Mouse (Mus musculus): Measurements from ENCODE around the gene Camkv. TPM values are rescaled to one million over a fixed set of nuclear protein-coding genes. Genes with fewer than 3 reads are reported as not detected.

Camkv gene
- polyA plus RNA-seq, 1 experiment from 2014 or later = 0.46 TPM

DNA sequence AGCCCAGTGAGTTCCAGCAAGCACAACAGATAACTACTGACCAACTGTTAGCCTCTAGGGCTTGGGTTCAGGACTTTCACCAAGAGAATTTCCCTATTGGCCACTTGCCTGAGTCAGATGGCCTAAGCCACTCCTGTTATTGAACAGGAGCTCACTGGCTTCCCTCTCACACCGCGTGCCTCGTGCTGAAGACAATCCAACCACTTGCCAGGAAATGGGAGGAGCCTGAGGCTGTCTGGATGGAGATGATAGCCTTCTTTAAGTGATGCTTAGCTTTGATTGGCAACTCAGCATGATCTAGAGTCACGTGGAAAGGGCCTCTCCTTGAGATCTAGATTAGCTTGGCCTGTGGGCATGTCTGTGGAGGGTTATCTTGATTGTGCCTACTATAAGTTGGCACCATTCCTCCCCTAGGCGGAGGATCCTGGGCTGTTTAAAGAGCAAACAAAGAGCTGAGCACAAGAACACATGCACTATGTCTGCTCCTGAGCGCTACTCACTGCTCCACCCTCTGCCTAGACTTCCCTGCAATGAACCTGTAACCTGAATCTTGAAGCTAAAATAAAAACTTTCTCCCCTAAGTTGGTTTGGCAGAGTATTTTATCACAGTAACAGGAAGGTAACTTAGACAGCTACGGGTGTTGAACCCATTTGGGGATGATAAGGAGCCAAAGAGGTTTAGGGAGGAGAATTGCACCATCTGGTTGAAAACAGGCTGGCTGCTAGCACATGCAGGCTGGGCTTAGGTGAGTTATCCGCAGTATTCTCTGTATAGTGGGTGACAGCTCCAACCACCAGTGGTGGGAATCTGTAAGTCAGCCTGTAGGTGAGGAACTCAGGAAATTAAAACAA is 36.4 kb downstream of the Camkv start:
- Histone ChIP-seq H3K4me3 (ENCODE audit: low read depth, low read length) (no peak overlapping the region), H3K9ac (ENCODE audit: low read depth, low read length) (no peak overlapping the region), H3K4me2 (0 out of 2 replicates have a peak overlapping the region, but pooled peaks have one; percentile 3), H3K4me1 (ENCODE audit: control insufficient read depth, insufficient read depth, low read length) (peaks cover 38% of the 10 kb centered on the region), H3K27me3 (ENCODE audit: control insufficient read depth, insufficient read depth, low read length) (no peaks in the 10 kb centered on the region), H3K27ac (ENCODE audit: low read depth, low read length) (peak overlapping the region; percentile 97), H3K9me3 (replicated peaks; ENCODE audit: control insufficient read depth, low read length) (no peaks in the 10 kb centered on the region), H3K36me3 (ENCODE audit: control insufficient read depth, insufficient read depth, low read length) (peaks cover 9% of the 10 kb centered on the region)
- 49% methylated on average over 8 of the region's 8 CpGs for WGBS (ENCODE audit: insufficient replicate concordance)
- peak; percentile 82 for ATAC-seq (replicated peaks; ENCODE audit: insufficient number of reproducible peaks, low FRiP score, low TSS enrichment)

DNA sequence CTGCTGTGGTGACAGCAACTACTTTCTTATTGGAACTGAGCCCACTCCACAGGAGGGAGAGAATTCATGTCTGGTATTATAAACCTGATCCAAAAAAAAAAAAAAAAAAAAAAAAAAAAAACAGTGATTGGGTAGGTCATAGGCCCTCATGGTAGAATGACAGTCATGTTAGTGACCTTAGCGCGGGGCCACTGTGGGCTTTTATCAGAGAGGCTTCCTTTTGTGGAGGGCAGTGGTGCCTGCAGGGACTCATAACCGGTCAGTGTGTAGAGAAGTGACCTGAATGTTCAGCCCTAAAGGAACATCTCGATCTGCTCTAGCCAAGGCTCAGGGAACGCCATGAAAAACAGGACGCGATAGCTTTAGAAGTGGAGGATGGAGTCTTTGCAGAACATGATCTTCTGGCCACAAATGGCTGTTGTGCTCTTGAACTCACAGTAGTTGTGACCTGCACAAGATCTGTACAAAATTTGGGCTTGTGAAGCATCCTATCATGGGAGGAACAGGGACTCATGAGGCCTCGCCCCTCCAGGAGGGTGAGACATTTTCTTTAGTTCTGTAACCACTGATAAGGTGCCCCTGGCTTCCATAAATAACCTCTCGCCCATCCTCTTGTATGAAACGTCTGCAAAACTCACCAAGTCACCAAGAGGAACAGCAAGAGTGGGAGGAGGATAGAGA is 39.2 kb downstream of the Camkv start:
- 41% methylated on average over 10 of the region's 10 CpGs for WGBS (ENCODE audit: insufficient replicate concordance)
- H3K4me1 ChIP-seq (ENCODE audit: control insufficient read depth, insufficient read depth, low read length) = peaks cover 47% of the 10 kb centered on the region
- ATAC-seq (replicated peaks; ENCODE audit: insufficient number of reproducible peaks, low FRiP score, low TSS enrichment) = no peak; the same call in 1 of the 2 replicates
- H3K4me2 ChIP-seq = peak overlapping the region; percentile 73
- H3K9ac ChIP-seq (ENCODE audit: low read depth, low read length) = peak overlapping the region; percentile 48
- H3K9me3 ChIP-seq (replicated peaks; ENCODE audit: control insufficient read depth, low read length) = no peaks in the 10 kb centered on the region
- no peak overlapping the region for H3K4me3 ChIP-seq (ENCODE audit: low read depth, low read length)
- peaks cover 7% of the 10 kb centered on the region for H3K36me3 ChIP-seq (ENCODE audit: control insufficient read depth, insufficient read depth, low read length)
- no peaks in the 10 kb centered on the region for H3K27me3 ChIP-seq (ENCODE audit: control insufficient read depth, insufficient read depth, low read length)
- H3K27ac ChIP-seq (ENCODE audit: low read depth, low read length) = peak overlapping the region; percentile 97

DNA sequence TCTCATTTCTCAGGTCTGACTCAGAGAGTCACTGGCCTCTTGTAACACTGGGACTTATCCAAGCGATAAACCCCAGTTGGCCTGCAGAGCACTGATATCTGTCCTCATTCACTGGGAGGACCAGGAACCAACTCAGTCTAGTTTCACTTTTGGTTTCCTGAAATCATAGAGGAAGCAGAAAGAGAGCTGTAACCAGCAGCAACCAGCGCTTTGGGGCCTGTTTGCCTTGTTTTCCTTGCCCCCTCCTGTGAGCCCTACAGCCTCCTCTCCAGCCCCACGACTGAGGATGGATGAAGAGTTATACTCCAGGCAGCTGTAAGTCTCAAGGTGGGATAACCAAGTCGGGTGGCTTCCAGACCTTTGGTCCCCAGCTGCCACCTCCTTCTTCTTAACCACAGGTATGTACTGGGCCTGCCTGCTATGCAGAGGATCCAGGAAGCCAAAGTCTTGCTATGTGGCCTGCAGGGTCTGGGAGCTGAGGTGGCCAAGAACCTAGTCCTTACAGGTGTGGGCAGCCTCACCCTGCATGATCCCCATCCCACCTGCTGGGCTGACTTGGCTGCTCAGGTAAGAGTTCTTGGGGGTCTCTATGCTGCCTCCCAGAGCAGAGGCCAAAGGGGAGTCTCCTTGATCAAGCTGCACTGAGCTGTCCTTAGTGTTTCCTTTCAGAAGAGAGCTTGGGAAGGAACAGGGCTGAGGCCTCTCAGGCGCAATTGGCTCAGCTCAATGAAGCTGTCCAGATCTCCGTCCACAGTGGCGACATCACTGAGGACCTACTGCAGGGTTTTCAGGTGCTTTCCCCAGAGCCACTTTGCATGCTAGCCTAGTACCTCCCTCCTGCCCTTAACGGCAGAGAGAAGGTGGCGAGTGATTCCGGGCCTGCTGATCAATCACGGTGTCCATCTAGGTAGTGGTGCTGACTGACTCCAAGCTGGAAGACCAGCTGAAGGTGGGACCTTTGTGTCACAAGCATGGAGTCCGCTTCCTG is 40.2 kb downstream of the Camkv start, which contains the start of gene Uba7:
Uba7 (plus strand) TSS at position 107 of the 988 bp plus-strand sequence.
- H3K4me3 ChIP-seq (ENCODE audit: low read depth, low read length) = peak within 1 kb of the TSS; percentile 47
- H3K9me3 ChIP-seq (replicated peaks; ENCODE audit: control insufficient read depth, low read length) = no peaks in the 10 kb centered on the region
- peaks cover 9% of the 10 kb centered on the region for H3K36me3 ChIP-seq (ENCODE audit: control insufficient read depth, insufficient read depth, low read length)
- peak within 1 kb of the TSS; percentile 97 for H3K27ac ChIP-seq (ENCODE audit: low read depth, low read length)
- 44% methylated on average over 12 of the region's 12 CpGs for WGBS (ENCODE audit: insufficient replicate concordance)
- peak; percentile 72 for ATAC-seq (replicated peaks; ENCODE audit: insufficient number of reproducible peaks, low FRiP score, low TSS enrichment)
- peaks cover 57% of the 10 kb centered on the region for H3K4me1 ChIP-seq (ENCODE audit: control insufficient read depth, insufficient read depth, low read length)
- no peaks in the 10 kb centered on the region for H3K27me3 ChIP-seq (ENCODE audit: control insufficient read depth, insufficient read depth, low read length)
- H3K4me2 ChIP-seq = peak within 1 kb of the TSS; percentile 73
- peak within 1 kb of the TSS; percentile 77 for H3K9ac ChIP-seq (ENCODE audit: low read depth, low read length)

DNA sequence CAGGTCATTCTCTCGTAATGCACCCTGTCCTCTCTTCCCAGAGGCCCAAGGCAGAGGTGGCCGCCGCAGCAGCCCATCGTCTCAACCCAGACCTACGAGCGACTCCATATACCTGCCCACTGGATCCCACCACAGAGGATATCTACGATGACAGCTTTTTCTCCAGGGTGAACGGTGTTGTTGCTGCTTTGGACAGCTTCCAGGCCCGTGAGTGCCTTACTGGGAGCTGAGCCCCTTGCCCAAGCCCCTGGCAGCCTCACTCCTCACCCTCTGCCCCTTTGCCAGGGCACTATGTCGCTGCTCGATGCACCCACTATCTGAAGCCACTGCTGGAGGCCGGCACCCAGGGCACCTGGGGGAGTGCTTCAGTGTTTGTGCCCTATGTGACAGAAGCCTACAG is 43.3 kb downstream of the Camkv start:
- no peak overlapping the region for H3K9ac ChIP-seq (ENCODE audit: low read depth, low read length)
- no peak for ATAC-seq (replicated peaks; ENCODE audit: insufficient number of reproducible peaks, low FRiP score, low TSS enrichment)
- WGBS (ENCODE audit: insufficient replicate concordance) = 85% methylated on average over 12 of the region's 12 CpGs
- no peak overlapping the region for H3K4me3 ChIP-seq (ENCODE audit: low read depth, low read length)
- H3K27me3 ChIP-seq (ENCODE audit: control insufficient read depth, insufficient read depth, low read length) = no peaks in the 10 kb centered on the region
- no peaks in the 10 kb centered on the region for H3K9me3 ChIP-seq (replicated peaks; ENCODE audit: control insufficient read depth, low read length)
- H3K27ac ChIP-seq (ENCODE audit: low read depth, low read length) = no peak overlapping the region
- no peak overlapping the region for H3K4me2 ChIP-seq
- H3K36me3 ChIP-seq (ENCODE audit: control insufficient read depth, insufficient read depth, low read length) = peaks cover 7% of the 10 kb centered on the region; the same call in 1 of the 2 replicates
- peaks cover 73% of the 10 kb centered on the region for H3K4me1 ChIP-seq (ENCODE audit: control insufficient read depth, insufficient read depth, low read length)

DNA sequence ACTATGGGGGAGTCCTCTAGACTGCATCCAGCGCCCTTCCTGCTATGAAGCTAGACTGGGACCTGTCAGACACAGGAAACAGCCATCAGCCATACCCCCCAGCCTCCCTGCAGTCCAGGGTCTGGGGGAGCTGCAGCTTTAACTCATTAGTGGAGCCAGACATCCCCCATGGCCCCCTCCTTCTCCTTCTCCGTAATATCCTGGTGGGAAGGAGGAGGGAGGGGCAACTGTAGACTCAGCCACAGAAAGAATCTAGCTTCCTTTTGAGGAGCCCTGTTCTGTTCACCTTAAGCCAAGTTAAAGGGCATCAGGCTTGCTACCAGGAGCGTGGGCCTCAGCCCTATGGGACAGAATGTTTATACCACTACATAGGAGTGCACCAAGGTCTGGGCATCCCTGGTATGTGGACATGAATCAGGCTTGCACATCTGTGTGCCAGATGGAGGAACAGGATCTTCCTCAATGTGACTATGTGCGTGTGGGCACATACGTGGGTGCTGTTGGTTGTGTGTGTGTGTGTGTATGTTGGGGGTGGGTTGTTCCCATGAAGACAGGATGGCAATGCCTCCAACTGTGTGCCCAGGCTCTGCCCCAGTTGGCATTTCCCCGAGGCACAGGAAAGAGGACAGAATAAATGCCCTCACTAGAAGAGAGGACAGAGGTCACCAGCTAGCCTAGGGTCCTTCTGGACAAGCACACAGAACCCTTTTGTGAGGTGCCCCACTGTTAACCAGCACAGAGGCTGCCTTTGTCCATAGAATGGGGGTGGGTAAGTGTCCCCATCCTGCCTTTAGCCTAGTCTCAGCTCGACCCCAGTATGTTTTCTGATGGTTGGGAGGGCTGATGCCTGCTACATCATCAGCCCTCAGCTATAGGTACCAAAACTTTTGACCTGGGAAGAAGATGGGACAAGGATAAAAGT is 46.5 kb downstream of the Camkv start:
- Histone ChIP-seq H3K4me1 (ENCODE audit: control insufficient read depth, insufficient read depth, low read length) (peaks cover 69% of the 10 kb centered on the region), H3K4me3 (ENCODE audit: low read depth, low read length) (peak overlapping the region; percentile 59), H3K9ac (ENCODE audit: low read depth, low read length) (peak overlapping the region; percentile 86), H3K27me3 (ENCODE audit: control insufficient read depth, insufficient read depth, low read length) (no peaks in the 10 kb centered on the region), H3K4me2 (peak overlapping the region; percentile 67), H3K36me3 (ENCODE audit: control insufficient read depth, insufficient read depth, low read length) (peaks cover 7% of the 10 kb centered on the region; the same call in 1 of the 2 replicates), H3K9me3 (replicated peaks; ENCODE audit: control insufficient read depth, low read length) (no peaks in the 10 kb centered on the region), H3K27ac (ENCODE audit: low read depth, low read length) (peak overlapping the region; percentile 100)
- WGBS (ENCODE audit: insufficient replicate concordance) = 38% methylated on average over 7 of the region's 7 CpGs
- no peak; the same call in 1 of the 2 replicates for ATAC-seq (replicated peaks; ENCODE audit: insufficient number of reproducible peaks, low FRiP score, low TSS enrichment)

DNA sequence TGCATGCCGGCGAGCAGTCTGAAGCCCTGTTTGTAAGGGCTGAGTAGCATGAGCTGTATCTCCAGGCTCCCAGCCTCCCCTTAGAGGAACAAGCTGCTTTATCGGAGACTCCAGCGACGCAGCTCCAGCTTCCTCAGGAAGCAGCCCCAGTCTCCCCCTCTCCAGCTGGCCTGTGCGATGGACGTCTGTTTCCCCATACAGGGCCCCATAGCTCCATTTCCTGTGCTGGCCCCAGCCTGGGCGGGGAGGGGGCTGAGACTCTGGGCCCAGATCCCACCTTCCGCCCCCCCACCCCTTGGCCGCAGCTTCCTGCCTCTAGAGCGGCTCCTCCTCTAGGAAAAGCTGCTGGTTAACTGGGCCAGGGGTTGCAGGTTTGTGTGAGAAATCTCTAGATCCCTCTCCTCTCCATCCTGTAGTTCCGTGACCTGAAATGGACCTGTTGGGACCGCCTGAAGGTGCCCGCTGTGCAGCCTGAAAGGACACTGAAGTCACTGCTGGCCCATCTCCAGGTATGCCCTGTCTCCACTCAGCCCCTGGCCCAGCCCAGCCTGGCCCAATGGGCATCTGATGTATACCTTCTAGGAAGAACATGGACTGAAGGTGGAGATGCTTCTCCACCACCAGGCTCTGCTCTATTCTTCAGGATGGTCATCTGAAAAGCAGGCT is 47.3 kb downstream of the Camkv start, which contains the start of gene Gm20661:
Gm20661 (plus strand) TSS at position 378 of the 666 bp plus-strand sequence.
- H3K27me3 ChIP-seq (ENCODE audit: control insufficient read depth, insufficient read depth, low read length) = no peaks in the 10 kb centered on the region
- H3K4me3 ChIP-seq (ENCODE audit: low read depth, low read length) = peak within 1 kb of the TSS; percentile 59
- peaks cover 7% of the 10 kb centered on the region; the same call in 1 of the 2 replicates for H3K36me3 ChIP-seq (ENCODE audit: control insufficient read depth, insufficient read depth, low read length)
- peaks cover 67% of the 10 kb centered on the region for H3K4me1 ChIP-seq (ENCODE audit: control insufficient read depth, insufficient read depth, low read length)
- peak within 1 kb of the TSS; percentile 86 for H3K9ac ChIP-seq (ENCODE audit: low read depth, low read length)
- peak within 1 kb of the TSS; percentile 67 for H3K4me2 ChIP-seq
- peak within 1 kb of the TSS; percentile 100 for H3K27ac ChIP-seq (ENCODE audit: low read depth, low read length)
- ATAC-seq (replicated peaks; ENCODE audit: insufficient number of reproducible peaks, low FRiP score, low TSS enrichment) = peak; percentile 79
- H3K9me3 ChIP-seq (replicated peaks; ENCODE audit: control insufficient read depth, low read length) = no peaks in the 10 kb centered on the region
- WGBS (ENCODE audit: insufficient replicate concordance) = 13% methylated on average over 14 of the region's 14 CpGs

DNA sequence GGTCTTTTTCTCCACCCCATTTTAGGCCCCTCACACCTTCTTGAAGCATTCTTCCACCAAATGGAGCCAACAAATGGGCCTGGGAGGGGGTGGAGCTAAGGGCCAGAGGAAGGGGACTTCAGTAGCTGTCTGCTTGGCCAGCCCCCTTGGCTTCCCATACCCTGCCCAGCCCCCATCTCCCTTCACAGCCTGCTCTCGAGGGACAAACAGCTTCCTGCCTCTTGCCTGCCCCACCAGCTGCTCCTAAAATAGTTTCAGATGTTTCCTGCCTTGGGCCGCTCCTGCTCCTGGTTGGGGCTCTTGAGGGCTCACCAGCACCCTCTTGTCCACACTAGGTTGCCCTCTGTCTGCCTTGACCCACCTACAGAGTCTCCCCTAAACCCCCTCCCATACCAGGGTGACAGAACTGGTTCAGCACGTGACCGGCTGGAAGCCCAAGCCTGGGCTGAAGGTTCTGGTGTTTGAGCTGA is 48.0 kb downstream of the Camkv start:
- Histone ChIP-seq H3K27ac (ENCODE audit: low read depth, low read length) (peak overlapping the region; percentile 100), H3K36me3 (ENCODE audit: control insufficient read depth, insufficient read depth, low read length) (peaks cover 7% of the 10 kb centered on the region; the same call in 1 of the 2 replicates), H3K4me1 (ENCODE audit: control insufficient read depth, insufficient read depth, low read length) (peaks cover 63% of the 10 kb centered on the region), H3K27me3 (ENCODE audit: control insufficient read depth, insufficient read depth, low read length) (no peaks in the 10 kb centered on the region), H3K4me2 (peak overlapping the region; percentile 67), H3K9me3 (replicated peaks; ENCODE audit: control insufficient read depth, low read length) (no peaks in the 10 kb centered on the region), H3K9ac (ENCODE audit: low read depth, low read length) (peak overlapping the region; percentile 86), H3K4me3 (ENCODE audit: low read depth, low read length) (peak overlapping the region; percentile 59)
- ATAC-seq (replicated peaks; ENCODE audit: insufficient number of reproducible peaks, low FRiP score, low TSS enrichment) = peak; percentile 59
- 2% methylated on average over 4 of the region's 4 CpGs for WGBS (ENCODE audit: insufficient replicate concordance)
